Mouse (Mus musculus) heart, postnatal 0 days (tissue): Measurements from ENCODE around the gene Tchh.

Experiments
- CTCF ChIP-seq: IDR thresholded peaks from 2 replicates; pipeline ENCODE4 v1.5.1; 2016; ENCODE audit warnings: antibody characterized with exemption, control low read depth, low read depth
- EP300 ChIP-seq: IDR thresholded peaks from 2 replicates; pipeline ENCODE4 v1.6.1; 2016; ENCODE audit warnings: antibody characterized with exemption, low read depth

- TF ChIP-seq CTCF = no peak
- no peak for TF ChIP-seq EP300
Measured at GRCm38 (mm10) chr3:93467130-93467529, 25.0 kb downstream of the Tchh start.
